Mouse (Mus musculus) bone marrow, adult 2 months (tissue): ENCODE data around the gene Zscan25.

Experiments used
- CTCF ChIP-seq: fragments of 200-500 bp; IDR thresholded peaks from 2 replicates; pipeline ENCODE4 v1.5.1; 2011; ENCODE audit warnings: low read length, control low read depth; ENCODE audit not compliant: control insufficient read depth, insufficient read depth
- POLR2A ChIP-seq: fragments of 200-500 bp; IDR thresholded peaks from 2 replicates; pipeline ENCODE4 v1.6.1; 2011; ENCODE audit warnings: low read depth, mild to moderate bottlenecking, control low read depth, low read length, borderline replicate concordance; ENCODE audit not compliant: control insufficient read depth

DNA sequence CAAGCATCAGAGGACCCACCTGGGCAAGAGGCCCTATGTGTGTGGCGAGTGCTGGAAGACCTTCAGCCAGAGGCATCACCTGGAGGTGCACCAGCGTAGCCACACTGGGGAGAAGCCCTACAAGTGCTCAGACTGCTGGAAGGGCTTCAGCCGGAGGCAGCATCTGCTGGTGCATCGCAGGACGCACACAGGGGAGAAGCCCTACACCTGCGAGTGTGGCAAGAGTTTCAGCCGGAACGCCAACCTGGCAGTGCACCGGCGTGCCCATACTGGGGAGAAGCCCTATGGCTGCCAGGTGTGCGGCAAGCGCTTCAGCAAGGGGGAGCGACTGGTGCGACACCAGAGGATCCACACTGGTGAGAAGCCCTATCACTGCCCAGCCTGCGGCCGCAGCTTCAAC, 10.4 kb downstream of the Zscan25 start:
- no peak for TF ChIP-seq CTCF
- no peak for TF ChIP-seq POLR2A
